Mouse (Mus musculus) midbrain, embryonic 16.5 days (tissue): ENCODE results near the gene Zfp213. TPM values are rescaled to one million over a fixed set of nuclear protein-coding genes. Genes with fewer than 3 reads are reported as not detected.
A peak's percentile ranks its signal among the peaks of the same experiment; 100 is the strongest.

ENCODE experiments used
- ATAC-seq: fragments of 200-750 bp; cut with Nextera tagmentation; 2 replicates; pipeline ENCODE4 v1.8.0; 2017; ENCODE audit warnings: moderate TSS enrichment
- H3K27ac ChIP-seq: fragments of 300-500 bp; sonication (generic); 2 replicates; pipeline ENCODE4 v1.5.1; 2014; ENCODE audit warnings: mild to moderate bottlenecking, low read length, mixed read lengths
- H3K27me3 ChIP-seq: fragments of 300-500 bp; sonication (generic); 2 replicates; pipeline ENCODE4 v1.6.1; 2014; ENCODE audit warnings: low read depth, low read length, mixed read lengths; ENCODE audit not compliant: control insufficient read depth, insufficient read depth
- H3K36me3 ChIP-seq: fragments of 300-500 bp; sonication (generic); 2 replicates; pipeline ENCODE4 v1.6.1; 2014; ENCODE audit warnings: mild to moderate bottlenecking, low read length, moderate library complexity, mixed read lengths; ENCODE audit not compliant: control insufficient read depth, insufficient read depth
- H3K4me1 ChIP-seq: fragments of 300-500 bp; sonication (generic); 2 replicates; pipeline ENCODE4 v1.6.1; 2014; ENCODE audit warnings: mild to moderate bottlenecking, low read length, mixed read lengths; ENCODE audit not compliant: control insufficient read depth, insufficient read depth
- H3K4me2 ChIP-seq: fragments of 300-500 bp; sonication (generic); 2 replicates; pipeline ENCODE4 v1.6.1; 2014; ENCODE audit warnings: mild to moderate bottlenecking, low read length, mixed read lengths
- H3K4me3 ChIP-seq: fragments of 300-500 bp; sonication (generic); 2 replicates; pipeline ENCODE4 v1.5.1; 2014; ENCODE audit warnings: low read depth, mild to moderate bottlenecking, low read length, moderate library complexity, mixed read lengths
- H3K9ac ChIP-seq: fragments of 300-500 bp; sonication (generic); 2 replicates; pipeline ENCODE4 v1.6.1; 2014; ENCODE audit warnings: low read depth, low read length, mixed read lengths
- H3K9me3 ChIP-seq: fragments of 300-500 bp; sonication (generic); replicated peaks from 2 replicates; pipeline ENCODE4 v1.6.1; 2014; ENCODE audit warnings: mild to moderate bottlenecking, low read length, mixed read lengths; ENCODE audit not compliant: control insufficient read depth, poor library complexity, severe bottlenecking
- WGBS: fragments of 180-500 bp; shearing (Covaris S2); extraction: QIAGEN DNeasy Blood & Tissue Kit; methylation state at CpG from one replicate; pipeline ENCODE4 v1.1.7; 2014; 5-methylcytosine and 5-hydroxymethylcytosine counted together
- polyA plus RNA-seq: library from polyadenylated mRNA; unstranded; fragments of >200 nt; fragmentation: Nextera tagmentation; extraction: Ambion mirVana; gene quantifications from 2 replicates; pipeline ENCODE4 v1.2.1, GENCODE M21; 2015

Zfp213 gene
- polyA plus RNA-seq, 1 experiment from 2014 or later: 16.0 TPM

- H3K4me3 ChIP-seq: peak overlapping the region; percentile 68
- H3K9me3 ChIP-seq: no peaks in the 10 kb centered on the region
- H3K27ac ChIP-seq: peak overlapping the region; percentile 93
- H3K27me3 ChIP-seq: no peaks in the 10 kb centered on the region
- ATAC-seq: peak; percentile 85
- peaks cover 10% of the 10 kb centered on the region for H3K4me1 ChIP-seq
- H3K9ac ChIP-seq: peak overlapping the region; percentile 92
- peaks cover under 1% of the 10 kb centered on the region for H3K36me3 ChIP-seq
- H3K4me2 ChIP-seq: peak overlapping the region; percentile 72
- 1% methylated on average over 8 of the region's 8 CpGs for WGBS
These were observed 304 bp upstream of the Zfp213 start for GRCm38 (mm10) chr17:23564368-23564715.

- no peak for ATAC-seq
- Histone ChIP-seq H3K27me3 (no peaks in the 10 kb centered on the region), H3K9me3 (no peaks in the 10 kb centered on the region), H3K9ac (no peak overlapping the region), H3K4me2 (no peak overlapping the region), H3K4me1 (peaks cover 5% of the 10 kb centered on the region), H3K27ac (no peak overlapping the region), H3K36me3 (peaks cover 28% of the 10 kb centered on the region), H3K4me3 (no peak overlapping the region)
- 47% methylated on average over 11 of the region's 11 CpGs for WGBS
These were observed 4.3 kb downstream of the Zfp213 start for GRCm38 (mm10) chr17:23559767-23560166.

- H3K36me3 ChIP-seq: peaks cover 28% of the 10 kb centered on the region
- ATAC-seq: no peak
- no peaks in the 10 kb centered on the region for H3K27me3 ChIP-seq
- H3K9me3 ChIP-seq: no peaks in the 10 kb centered on the region
- H3K4me1 ChIP-seq: peaks cover 7% of the 10 kb centered on the region
- no peak overlapping the region for H3K4me2 ChIP-seq
- no peak overlapping the region for H3K9ac ChIP-seq
- WGBS: 80% methylated on average over 7 of the region's 7 CpGs
- no peak overlapping the region for H3K4me3 ChIP-seq
- no peak overlapping the region for H3K27ac ChIP-seq
These were observed 8.7 kb downstream of the Zfp213 start for GRCm38 (mm10) chr17:23555243-23555916.

GRCm38 (mm10) chr17:23554321-23554720 is 9.7 kb downstream of the Zfp213 start:
- no peak for ATAC-seq
- H3K36me3 ChIP-seq: peaks cover 28% of the 10 kb centered on the region
- no peaks in the 10 kb centered on the region for H3K9me3 ChIP-seq
- no peak overlapping the region for H3K4me3 ChIP-seq
- no peaks in the 10 kb centered on the region for H3K27me3 ChIP-seq
- H3K4me2 ChIP-seq: no peak overlapping the region
- H3K4me1 ChIP-seq: peaks cover 7% of the 10 kb centered on the region
- H3K27ac ChIP-seq: no peak overlapping the region
- H3K9ac ChIP-seq: no peak overlapping the region

GRCm38 (mm10) chr17:23553634-23554120 is 10.4 kb downstream of the Zfp213 start:
- no peak for ATAC-seq

GRCm38 (mm10) chr17:23552896-23553633 is 11.0 kb downstream of the Zfp213 start:
- ATAC-seq: no peak
- Histone ChIP-seq H3K9ac (no peak overlapping the region), H3K4me2 (no peak overlapping the region), H3K36me3 (peaks cover 20% of the 10 kb centered on the region), H3K4me1 (peaks cover 7% of the 10 kb centered on the region), H3K27me3 (no peaks in the 10 kb centered on the region), H3K27ac (no peak overlapping the region), H3K9me3 (no peaks in the 10 kb centered on the region), H3K4me3 (no peak overlapping the region)
- 89% methylated on average over 8 of the region's 8 CpGs for WGBS

More at GRCm38 (mm10) chr17:23553634-23554120, 10.4 kb downstream of the Zfp213 start:
- Histone ChIP-seq H3K36me3 (peaks cover 22% of the 10 kb centered on the region), H3K4me3 (no peak overlapping the region), H3K4me2 (no peak overlapping the region), H3K9ac (no peak overlapping the region), H3K27me3 (no peaks in the 10 kb centered on the region), H3K4me1 (peaks cover 7% of the 10 kb centered on the region), H3K27ac (no peak overlapping the region), H3K9me3 (no peaks in the 10 kb centered on the region)
- 75% methylated on average over 1 of the region's 1 CpGs for WGBS

GRCm38 (mm10) chr17:23551963-23552362 is 12.1 kb downstream of the Zfp213 start:
- no peak for ATAC-seq
- H3K4me2 ChIP-seq: peak overlapping the region; percentile 66; the same call in 1 of the 2 replicates
- H3K9me3 ChIP-seq: no peaks in the 10 kb centered on the region
- H3K4me3 ChIP-seq: no peak overlapping the region
- H3K4me1 ChIP-seq: peaks cover 7% of the 10 kb centered on the region
- H3K9ac ChIP-seq: 0 out of 2 replicates have a peak overlapping the region, but pooled peaks have one; percentile 18
- H3K36me3 ChIP-seq: peaks cover 9% of the 10 kb centered on the region
- 0 out of 2 replicates have a peak overlapping the region, but pooled peaks have one; percentile 1 for H3K27ac ChIP-seq
- H3K27me3 ChIP-seq: no peaks in the 10 kb centered on the region
- WGBS: 73% methylated on average over 5 of the region's 5 CpGs

- no peaks in the 10 kb centered on the region for H3K27me3 ChIP-seq
- peak overlapping the region; percentile 67 for H3K27ac ChIP-seq
- peak overlapping the region; percentile 65 for H3K9ac ChIP-seq
- H3K4me2 ChIP-seq: peak overlapping the region; percentile 66
- peaks cover 4% of the 10 kb centered on the region; the same call in 1 of the 2 replicates for H3K36me3 ChIP-seq
- H3K4me3 ChIP-seq: peak overlapping the region; percentile 44
- peaks cover 7% of the 10 kb centered on the region for H3K4me1 ChIP-seq
- no peaks in the 10 kb centered on the region for H3K9me3 ChIP-seq
- ATAC-seq: no peak
These were observed 12.6 kb downstream of the Zfp213 start for GRCm38 (mm10) chr17:23551416-23551815.

- Histone ChIP-seq H3K36me3 (no peaks in the 10 kb centered on the region), H3K9ac (peak overlapping the region; percentile 65), H3K27me3 (no peaks in the 10 kb centered on the region), H3K4me3 (peak overlapping the region; percentile 44), H3K9me3 (no peaks in the 10 kb centered on the region), H3K4me2 (peak overlapping the region; percentile 66), H3K27ac (peak overlapping the region; percentile 67), H3K4me1 (peaks cover 7% of the 10 kb centered on the region)
- 0% methylated on average over 15 of the region's 15 CpGs for WGBS
- peak; percentile 22 for ATAC-seq
These were observed 13.2 kb downstream of the Zfp213 start for GRCm38 (mm10) chr17:23550856-23551255.
